Mouse (Mus musculus) thymus, postnatal 25 days (tissue): Measurements from ENCODE around the gene Irf7.
A peak's percentile ranks its signal among the peaks of the same experiment; 100 is the strongest.

ENCODE experiments used
- DNase-seq: peaks from one replicate; pipeline ENCODE4 v3.0.0; 2022

Irf7 gene

DNA sequence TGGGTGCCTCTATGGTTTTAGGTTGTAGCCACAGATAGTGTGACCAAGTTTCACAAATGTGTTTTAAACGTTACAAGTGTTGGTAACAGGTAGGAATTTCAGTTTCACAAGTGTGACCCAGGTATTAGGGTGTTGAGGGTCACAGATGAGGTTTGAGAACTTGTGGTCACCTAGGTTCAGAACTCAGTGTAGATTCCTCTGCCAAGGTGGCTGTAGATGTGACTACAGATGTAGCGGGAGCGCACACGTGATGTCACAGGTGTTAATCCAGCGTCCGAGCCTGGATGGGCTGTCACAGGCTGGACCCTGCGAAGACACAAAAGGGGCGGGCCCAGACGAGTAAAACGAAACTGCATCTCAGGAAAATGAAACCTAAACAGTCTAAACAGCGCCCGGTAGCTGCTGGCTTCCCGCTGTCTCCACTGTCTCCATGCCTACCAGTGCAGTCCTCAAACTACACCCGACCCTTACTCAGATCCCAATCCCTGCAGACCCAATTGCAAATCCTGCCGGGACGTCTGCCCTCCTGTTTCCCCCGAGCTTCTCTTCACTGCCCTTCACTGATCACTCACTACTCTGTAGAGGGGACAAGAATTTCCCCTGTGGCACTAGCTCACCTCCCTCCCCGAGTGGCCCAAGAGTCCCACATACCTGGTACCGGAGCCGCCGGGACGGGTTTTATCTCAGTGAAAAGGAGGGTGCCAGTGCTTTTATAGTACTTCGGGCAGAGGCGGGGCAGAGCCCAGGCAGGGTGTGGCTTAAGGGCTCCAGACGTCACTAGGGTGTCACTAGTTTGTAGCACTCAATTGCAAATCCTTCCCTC, at the start of gene Irf7:
Gene Irf7 (minus strand): TSS at position 743 of the 823 bp plus-strand sequence.
- DNase-seq: peak; percentile 76

DNA sequence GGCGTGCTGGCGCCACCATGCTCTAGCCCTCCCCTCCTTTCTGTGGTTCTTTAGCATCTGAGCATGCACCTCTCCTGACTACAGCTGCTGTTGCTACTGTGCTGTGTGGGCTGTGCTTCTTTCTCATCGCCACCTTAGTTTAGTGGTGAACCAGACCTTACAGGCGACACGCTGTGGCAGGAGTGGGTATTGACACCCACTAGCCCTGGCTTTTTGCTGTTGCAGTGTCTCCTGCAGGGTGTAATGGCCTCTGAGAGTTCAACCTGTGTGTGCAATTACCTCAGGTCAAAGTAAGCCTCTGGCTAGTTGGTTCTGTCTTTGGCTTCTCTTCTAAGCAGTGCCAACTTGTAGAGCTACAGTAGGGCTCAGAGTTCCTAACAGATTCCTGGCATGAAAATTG, 49.7 kb upstream of the Irf7 start:
- peak; percentile 74 for DNase-seq

DNA sequence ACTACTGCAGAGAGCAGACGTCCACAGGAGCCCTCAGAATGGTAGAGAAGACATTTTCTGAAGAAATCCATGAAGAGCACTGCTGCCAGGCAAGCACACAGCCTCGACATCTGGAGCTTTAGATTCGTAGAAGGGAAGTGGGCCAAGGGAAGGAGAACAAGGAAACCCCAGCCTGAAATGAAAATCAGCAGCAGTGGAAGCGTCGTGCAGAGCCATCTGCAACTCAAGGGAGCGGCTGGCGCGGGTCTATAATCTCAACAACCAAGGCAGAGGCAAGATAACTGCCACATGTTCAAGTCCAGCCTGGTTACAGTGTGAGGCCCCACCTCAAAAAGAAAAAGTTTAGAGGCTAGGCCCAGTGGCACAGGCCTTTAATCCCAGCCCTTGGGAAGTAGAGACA, 48.8 kb upstream of the Irf7 start:
- DNase-seq: no peak

- DNase-seq: no peak
Measured at GRCm38 (mm10) chr7:141314416-141314815, 48.1 kb upstream of the Irf7 start.

- no peak for DNase-seq
Measured at GRCm38 (mm10) chr7:141304537-141304936, 38.3 kb upstream of the Irf7 start.

DNA sequence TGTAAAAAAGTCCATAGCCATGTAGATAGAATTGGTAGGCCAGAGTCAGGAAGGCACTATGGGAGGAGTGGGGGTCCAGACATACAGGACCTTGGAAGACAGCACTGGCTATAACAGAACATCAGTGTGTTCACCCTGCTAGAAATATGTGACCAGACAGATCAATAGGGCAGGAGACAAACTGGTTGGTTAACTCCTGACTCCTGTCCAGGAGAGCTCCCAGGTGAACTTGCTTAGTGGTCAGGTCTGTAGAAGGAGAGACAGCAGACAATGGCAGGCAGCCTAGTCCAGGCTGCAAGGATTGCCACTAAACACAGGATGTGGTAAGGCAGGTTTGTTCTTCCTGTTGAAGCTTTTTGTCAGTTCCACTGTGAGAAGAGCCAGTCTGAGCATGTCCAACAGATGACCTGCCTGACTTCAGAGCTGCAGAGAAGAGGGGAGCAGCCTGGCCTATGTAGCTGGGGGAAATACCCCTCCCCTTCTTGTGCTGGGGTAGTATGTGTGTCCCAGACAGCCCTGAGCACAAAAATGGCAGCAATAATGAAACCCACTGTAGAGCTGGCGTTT, 36.5 kb upstream of the Irf7 start:
- peak; percentile 52 for DNase-seq

GRCm38 (mm10) chr7:141301386-141301785, 35.1 kb upstream of the Irf7 start:
- DNase-seq: no peak

DNA sequence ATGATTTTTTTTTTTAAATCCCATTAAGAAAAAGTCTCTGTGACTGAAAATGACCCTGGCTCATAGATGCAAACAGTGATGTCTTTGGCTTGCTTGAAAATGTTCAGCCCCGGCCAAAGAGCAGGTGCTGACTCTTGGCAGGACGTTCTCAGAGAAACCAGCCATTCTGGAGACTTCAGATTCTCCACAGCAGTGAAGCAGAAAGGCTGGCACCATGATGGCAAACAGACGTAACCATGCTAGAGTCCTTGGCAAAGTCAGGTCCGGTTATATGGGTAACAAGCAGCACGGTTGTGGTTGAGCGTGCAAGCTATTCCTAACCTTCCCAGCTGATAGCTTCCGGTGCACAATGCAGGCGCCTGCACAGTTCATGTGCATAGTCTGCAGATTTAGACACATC, 32.9 kb upstream of the Irf7 start:
- DNase-seq: no peak

DNA sequence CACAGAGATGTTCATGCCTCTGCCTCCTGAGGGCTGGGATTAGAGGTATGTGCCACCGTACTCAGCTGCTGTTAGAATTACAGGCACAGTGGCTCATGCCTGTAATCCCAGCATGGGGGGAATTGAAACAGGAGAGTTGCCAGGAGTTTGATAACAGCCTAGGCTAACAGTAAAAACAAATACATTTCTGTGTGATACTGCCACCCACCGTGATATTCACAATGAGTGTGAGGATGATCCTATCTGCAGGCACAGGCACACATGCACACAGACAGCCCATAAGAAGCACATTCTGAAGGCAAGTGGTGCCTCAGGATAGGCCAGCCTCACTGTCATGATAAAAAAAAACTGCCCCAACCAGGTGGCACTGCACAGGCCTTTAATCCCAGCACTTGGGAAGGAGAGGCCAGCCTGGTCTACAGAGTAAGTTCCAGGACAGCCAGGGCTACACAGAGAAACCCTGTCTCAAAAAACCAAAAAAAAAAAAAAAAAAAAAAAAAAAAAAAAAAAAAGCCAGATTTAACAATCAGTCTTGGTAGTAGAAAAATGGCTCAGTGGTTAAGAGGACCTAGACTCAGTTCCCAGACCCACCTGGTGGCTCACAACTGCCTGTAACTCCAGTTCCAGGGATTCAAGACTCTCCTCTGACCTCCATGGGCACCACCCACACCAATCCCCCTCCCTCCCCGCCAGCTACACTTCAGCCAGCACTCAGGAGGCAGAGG, 31.8 kb upstream of the Irf7 start:
- no peak for DNase-seq

- no peak for DNase-seq
Measured at GRCm38 (mm10) chr7:141294479-141294878, 28.2 kb upstream of the Irf7 start.

- no peak for DNase-seq
Measured at GRCm38 (mm10) chr7:141293852-141294471, 27.7 kb upstream of the Irf7 start.

- DNase-seq: no peak
Measured at GRCm38 (mm10) chr7:141292583-141293388, 26.5 kb upstream of the Irf7 start.

- DNase-seq: no peak
Measured at GRCm38 (mm10) chr7:141291921-141292582, 25.8 kb upstream of the Irf7 start, which contains the start of gene Drd4. TSS of gene Drd4 (plus strand) at chr7:141292006.

DNA sequence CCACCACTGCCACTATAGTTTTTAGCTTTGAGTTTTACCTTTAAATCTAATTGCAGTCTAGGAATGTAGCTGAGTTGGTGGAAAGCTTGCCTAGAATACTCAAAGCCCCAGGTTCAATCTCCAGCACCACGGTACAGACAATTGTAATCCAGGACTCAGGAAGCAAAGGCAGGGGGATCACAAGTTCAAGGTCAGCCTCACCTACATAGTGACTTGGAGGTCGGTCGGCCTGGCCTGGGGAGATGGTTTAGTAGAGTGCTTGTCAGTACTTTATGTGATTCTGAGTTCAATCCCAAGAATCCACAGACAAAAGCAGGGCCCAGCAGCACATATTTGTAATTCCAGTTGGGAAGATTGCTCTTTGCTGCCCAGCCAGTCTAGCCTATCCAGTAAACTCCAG, 21.8 kb upstream of the Irf7 start:
- DNase-seq: no peak

GRCm38 (mm10) chr7:141282756-141283155, 16.5 kb upstream of the Irf7 start:
- no peak for DNase-seq

- DNase-seq: no peak
Measured at GRCm38 (mm10) chr7:141281442-141281841, 15.2 kb upstream of the Irf7 start.

DNA sequence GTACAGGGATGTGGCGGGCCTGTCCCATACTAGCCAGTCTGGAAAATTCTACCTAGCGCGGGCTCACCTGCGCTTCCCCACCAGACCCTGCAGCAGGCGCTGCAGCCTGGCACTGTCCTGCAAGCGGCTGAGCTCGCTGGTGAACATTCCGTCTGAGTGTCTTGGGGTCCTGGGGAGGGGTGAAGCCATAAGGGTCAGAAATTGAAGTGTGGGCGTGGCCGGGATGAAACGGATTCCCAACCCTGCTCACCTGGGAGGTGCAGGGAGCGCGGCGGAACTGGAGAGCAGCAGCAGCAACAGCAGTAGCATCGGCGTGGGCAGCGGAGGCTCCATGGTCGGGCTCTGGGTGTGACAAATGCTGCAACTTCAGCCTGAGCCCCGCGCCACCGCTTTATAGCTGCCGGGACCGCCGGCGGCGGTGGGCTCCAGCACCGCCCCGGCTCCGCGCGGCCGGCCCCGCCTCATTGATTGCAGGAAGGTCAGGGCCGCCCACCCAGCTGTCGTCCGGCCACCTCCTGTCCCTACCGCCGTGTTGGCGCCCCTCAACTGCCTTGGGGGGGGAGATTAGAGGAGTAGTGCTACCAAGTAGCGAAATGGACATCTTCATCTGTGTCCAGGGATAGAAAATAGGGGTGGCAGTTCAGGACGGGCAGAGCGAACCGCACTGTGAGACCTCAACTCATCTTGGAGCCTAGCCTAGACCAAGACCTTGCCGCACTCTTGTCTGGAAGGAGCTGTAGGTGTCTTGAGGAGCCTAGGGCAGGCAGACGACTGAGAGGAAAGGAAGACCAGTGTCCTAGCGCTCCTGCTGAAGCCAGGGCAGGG, 12.7 kb upstream of the Irf7 start, which contains the start of gene Sct:
Gene Sct (minus strand): TSS at position 368 of the 825 bp plus-strand sequence.
- no peak for DNase-seq

DNA sequence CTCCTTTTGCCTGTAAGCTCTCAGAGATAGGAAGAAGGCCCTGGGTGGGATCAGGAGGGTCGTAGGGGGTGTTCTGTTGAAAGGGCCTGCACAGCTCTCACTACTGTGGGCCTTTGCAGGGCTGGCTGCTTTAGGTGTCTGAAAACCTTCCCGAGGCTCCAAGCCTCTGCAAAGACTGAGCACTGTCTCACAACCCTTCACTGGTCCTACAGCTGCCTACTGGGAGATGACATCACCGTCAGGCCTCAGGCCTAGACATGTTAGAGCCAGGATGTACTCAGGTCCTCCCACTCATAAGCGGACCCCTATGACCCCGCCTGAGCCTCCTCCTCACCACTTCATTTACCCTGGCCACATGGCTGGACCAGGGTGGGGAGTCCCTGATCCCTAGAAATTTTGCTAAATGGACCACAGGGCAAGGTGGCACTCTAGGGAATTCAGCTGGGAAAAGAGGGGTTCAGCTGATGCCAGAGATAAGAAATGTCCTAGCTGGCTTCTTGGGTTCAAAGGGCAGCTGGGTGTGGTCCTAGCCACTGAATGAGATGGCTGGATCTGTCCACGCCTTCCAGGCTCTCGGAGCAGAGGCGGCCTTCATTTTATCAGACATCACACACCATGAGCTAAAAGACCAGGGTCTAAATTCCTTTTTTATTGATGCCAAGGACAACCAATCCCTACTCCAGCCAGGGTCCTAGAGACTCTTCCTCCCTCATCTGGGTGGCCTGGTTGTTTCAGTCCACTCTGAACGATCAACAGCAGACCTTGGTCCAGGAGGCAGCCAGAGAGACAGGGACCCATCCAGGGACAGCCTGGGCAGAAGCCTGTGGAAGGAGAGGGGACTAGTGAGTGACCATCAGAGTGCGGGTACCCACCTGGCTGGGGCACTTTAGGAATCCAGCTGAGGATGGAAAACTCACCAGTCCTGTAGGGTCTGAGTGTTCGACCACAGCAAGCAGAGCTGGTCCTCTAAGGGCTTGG, 11.7 kb upstream of the Irf7 start:
- no peak for DNase-seq

DNA sequence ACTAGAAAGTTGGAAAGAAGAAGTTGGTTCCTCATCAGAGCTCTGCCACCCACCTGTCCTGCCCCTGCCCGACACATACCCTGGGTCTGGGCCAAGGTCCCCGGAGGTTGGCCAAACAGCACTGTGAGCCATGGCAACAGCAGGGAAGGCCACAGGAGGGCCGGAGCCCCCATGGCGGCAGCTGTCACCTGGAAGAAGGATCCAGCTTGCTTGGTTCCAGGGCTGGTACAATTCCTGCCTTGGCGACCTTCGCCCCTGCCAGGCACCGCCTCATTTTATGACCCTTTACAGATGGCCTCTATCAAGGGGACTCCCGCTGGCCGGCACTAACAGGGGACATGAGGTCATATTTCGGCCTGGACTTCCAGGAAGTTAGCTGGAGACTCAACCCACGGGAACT, 10.3 kb upstream of the Irf7 start, which contains the start of gene Cdhr5:
Gene Cdhr5 (minus strand): TSS at position 241 of the 400 bp plus-strand sequence.
- no peak for DNase-seq

- DNase-seq: no peak
Measured at GRCm38 (mm10) chr7:141275356-141275755, 9.1 kb upstream of the Irf7 start.
